Mouse (Mus musculus): Measurements from ENCODE around the gene Mfsd5. TPM values are rescaled to one million over a fixed set of nuclear protein-coding genes. Genes with fewer than 3 reads are reported as not detected.

Mfsd5 gene
- 29.3 to 35.7 TPM (median 32.0 TPM) in 4 replicates for total RNA-seq (2023; ENCODE audit: inconsistent age)

GRCm38 (mm10) chr15:102279092-102279782 lies at the start of gene Mfsd5:
Gene Mfsd5, plus strand, starts transcription at chr15:102279454.

GRCm38 (mm10) chr15:102231748-102232147 lies 47.5 kb upstream of the Mfsd5 start, which contains the start of gene Itgb7:
Gene Itgb7, minus strand, starts transcription at chr15:102231944.

GRCm38 (mm10) chr15:102257202-102258075 lies 21.8 kb upstream of the Mfsd5 start, which contains the start of gene Rarg:
Gene Rarg, minus strand, starts transcription at chr15:102257517.

GRCm38 (mm10) chr15:102270274-102270960 lies 8.8 kb upstream of the Mfsd5 start, which contains the start of gene Gm9918:
Gene Gm9918, plus strand, starts transcription at chr15:102270563.

GRCm38 (mm10) chr15:102295633-102296367 lies 16.5 kb downstream of the Mfsd5 start, which contains the start of gene Espl1:
Gene Espl1, plus strand, starts transcription at chr15:102296266.

GRCm38 (mm10) chr15:102326022-102326576 lies 46.8 kb downstream of the Mfsd5 start, which contains the start of gene Pfdn5:
Gene Pfdn5, plus strand, starts transcription at chr15:102326116.

Other genes starting within 250 kb of the Mfsd5 start
- 229 to 248 TPM (median 239 TPM) in 4 replicates for gene Eif4b, start 205.7 kb upstream of the Mfsd5 start, total RNA-seq (2023; ENCODE audit: inconsistent age)
- gene Tns2, start 179.0 kb upstream of the Mfsd5 start, total RNA-seq (2023; ENCODE audit: inconsistent age) = 0.32 to 1.5 TPM (median 0.75 TPM) in 4 replicates
- 32.5 to 42.3 TPM (median 36.8 TPM) in 4 replicates for gene Spryd3, start 143.2 kb upstream of the Mfsd5 start, total RNA-seq (2023; ENCODE audit: inconsistent age)
- 0.45 to 0.96 TPM (median 0.67 TPM) in 3 of 4 replicates, not detected in the other for gene Igfbp6, start 135.1 kb upstream of the Mfsd5 start, total RNA-seq (2023; ENCODE audit: inconsistent age)
- gene Soat2, start 128.9 kb upstream of the Mfsd5 start, total RNA-seq (2023; ENCODE audit: inconsistent age) = 0.32 to 0.39 TPM in 2 of 4 replicates, not detected in the others
- 124 to 135 TPM (median 129 TPM) in 4 replicates for gene Zfp740, start 76.2 kb upstream of the Mfsd5 start, total RNA-seq (2023; ENCODE audit: inconsistent age)
- gene Csad, start 74.7 kb upstream of the Mfsd5 start, total RNA-seq (2023; ENCODE audit: inconsistent age) = 25.7 to 32.5 TPM (median 28.9 TPM) in 4 replicates
- gene Itgb7, start 47.5 kb upstream of the Mfsd5 start, total RNA-seq (2023; ENCODE audit: inconsistent age) = 156 to 194 TPM (median 184 TPM) in 4 replicates
- gene Rarg, start 21.9 kb upstream of the Mfsd5 start, total RNA-seq (2023; ENCODE audit: inconsistent age) = 0.18 to 0.48 TPM (median 0.30 TPM) in 4 replicates
- not detected in 4 replicates for gene Gm9918, start 8.9 kb upstream of the Mfsd5 start, total RNA-seq (2023; ENCODE audit: inconsistent age)
- gene Espl1, start 16.8 kb downstream of the Mfsd5 start, total RNA-seq (2023; ENCODE audit: inconsistent age) = 1.1 to 3.4 TPM (median 1.9 TPM) in 4 replicates
- 474 to 547 TPM (median 525 TPM) in 4 replicates for gene Pfdn5, start 46.7 kb downstream of the Mfsd5 start, total RNA-seq (2023; ENCODE audit: inconsistent age)
- gene Myg1, start 52.3 kb downstream of the Mfsd5 start, total RNA-seq (2023; ENCODE audit: inconsistent age) = 45.9 to 63.6 TPM (median 58.0 TPM) in 4 replicates
- gene Aaas, start 71.3 kb downstream of the Mfsd5 start, total RNA-seq (2023; ENCODE audit: inconsistent age) = 60.2 to 71.7 TPM (median 65.2 TPM) in 4 replicates
- not detected in 4 replicates for gene Sp7, start 87.7 kb downstream of the Mfsd5 start, total RNA-seq (2023; ENCODE audit: inconsistent age)
- 147 to 196 TPM (median 158 TPM) in 4 replicates for gene Sp1, start 126.7 kb downstream of the Mfsd5 start, total RNA-seq (2023; ENCODE audit: inconsistent age)
- 0.29 to 4.4 TPM (median 2.5 TPM) in 4 replicates for gene Amhr2, start 165.9 kb downstream of the Mfsd5 start, total RNA-seq (2023; ENCODE audit: inconsistent age)
- 93.8 to 109 TPM (median 102 TPM) in 4 replicates for gene Prr13, start 179.6 kb downstream of the Mfsd5 start, total RNA-seq (2023; ENCODE audit: inconsistent age)
- gene Pcbp2, start 191.1 kb downstream of the Mfsd5 start, total RNA-seq (2023; ENCODE audit: inconsistent age) = 695 to 793 TPM (median 756 TPM) in 4 replicates
- gene Gm10337, start 224.3 kb downstream of the Mfsd5 start, total RNA-seq (2023; ENCODE audit: inconsistent age) = 9.8 to 23.4 TPM (median 22.2 TPM) in 3 of 4 replicates, not detected in the other
- gene Map3k12, start 237.6 kb downstream of the Mfsd5 start, total RNA-seq (2023; ENCODE audit: inconsistent age) = 0.72 to 1.7 TPM (median 0.99 TPM) in 4 replicates
- gene Tarbp2, start 238.7 kb downstream of the Mfsd5 start, total RNA-seq (2023; ENCODE audit: inconsistent age) = 41.2 to 56.9 TPM (median 44.9 TPM) in 4 replicates
- gene Npff, start 245.5 kb downstream of the Mfsd5 start, total RNA-seq (2023; ENCODE audit: inconsistent age) = 10.3 to 27.3 TPM (median 19.1 TPM) in 4 replicates